Mouse (Mus musculus): ENCODE results near the gene Gm10964. TPM values are rescaled to one million over a fixed set of nuclear protein-coding genes. Genes with fewer than 3 reads are reported as not detected.
"Not testable (repeated sequence)": the region's sequence is repeated elsewhere in the genome, so short reads cannot be mapped to it uniquely, and the experiment has no call there.

Gm10964 gene
- polyA plus RNA-seq, 1 experiment from 2014 or later: not detected

DNA sequence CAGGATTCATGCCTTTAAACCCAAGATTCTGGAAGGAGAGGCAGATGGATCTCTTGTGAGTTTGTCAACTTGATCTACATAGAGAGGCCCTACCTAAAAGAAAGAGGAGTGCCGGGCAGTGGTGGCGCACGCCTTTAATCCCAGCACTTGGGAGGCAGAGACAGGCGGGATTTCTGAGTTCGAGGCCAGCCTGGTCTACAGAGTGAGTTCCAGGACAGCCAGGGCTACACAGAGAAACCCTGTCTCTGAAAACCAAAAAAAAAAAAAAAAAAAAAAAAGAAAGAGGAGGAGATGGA, 52.9 kb downstream of the Gm10964 start:
- H3K27me3 ChIP-seq (replicated peaks; ENCODE audit: control insufficient read depth, insufficient read depth, low read length); H3K9me3 ChIP-seq (ENCODE audit: control insufficient read depth, low read length); ATAC-seq (replicated peaks; ENCODE audit: low FRiP score); DNase-seq (ENCODE audit: low spot score); H3K36me3 ChIP-seq (ENCODE audit: control insufficient read depth, insufficient read depth, low read length): not testable (repeated sequence)
- H3K4me3 ChIP-seq (ENCODE audit: low read depth, low read length): peak overlapping the region; percentile 68; the same call in 1 of the 2 replicates
- peaks cover 17% of the 10 kb centered on the region; the same call in 1 of the 2 replicates for H3K4me1 ChIP-seq (replicated peaks; ENCODE audit: control insufficient read depth, insufficient read depth, low read length)
- WGBS: 69% methylated on average over 5 of the region's 5 CpGs
- peak overlapping the region; percentile 88 for H3K4me2 ChIP-seq
- peak overlapping the region; percentile 5; the same call in 1 of the 2 replicates for H3K9ac ChIP-seq (ENCODE audit: low read depth, low read length)
- H3K27ac ChIP-seq (ENCODE audit: low read depth, low read length): peak overlapping the region; percentile 92

DNA sequence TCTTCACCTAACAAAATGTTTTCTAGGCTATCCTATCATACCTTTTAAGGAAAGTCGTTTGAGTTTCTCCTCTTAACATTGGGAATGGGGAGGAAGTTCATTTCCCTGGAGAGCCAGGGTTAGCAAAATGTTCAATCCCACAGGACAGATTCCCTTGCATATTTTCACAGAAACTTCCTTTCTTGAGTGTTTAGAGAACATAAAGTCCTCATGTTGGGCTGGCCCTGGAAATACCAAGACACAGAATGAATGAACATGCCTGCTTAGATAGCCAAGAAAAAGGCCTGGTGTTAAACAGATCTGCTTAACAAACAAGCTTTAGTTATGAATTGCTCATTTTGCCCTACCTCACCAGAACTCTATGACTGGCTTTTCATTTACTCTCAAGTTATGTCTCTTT, 53.4 kb downstream of the Gm10964 start:
- Histone ChIP-seq H3K4me1 (replicated peaks; ENCODE audit: control insufficient read depth, insufficient read depth, low read length) (peaks cover 12% of the 10 kb centered on the region; the same call in 1 of the 2 replicates), H3K4me3 (ENCODE audit: low read depth, low read length) (no peak overlapping the region), H3K36me3 (ENCODE audit: control insufficient read depth, insufficient read depth, low read length) (no peaks in the 10 kb centered on the region), H3K27ac (ENCODE audit: low read depth, low read length) (no peak overlapping the region), H3K27me3 (replicated peaks; ENCODE audit: control insufficient read depth, insufficient read depth, low read length) (no peaks in the 10 kb centered on the region), H3K4me2 (no peak overlapping the region), H3K9me3 (ENCODE audit: control insufficient read depth, low read length) (no peaks in the 10 kb centered on the region), H3K9ac (ENCODE audit: low read depth, low read length) (no peak overlapping the region)
- 82% methylated on average over 1 of the region's 1 CpGs for WGBS
- DNase-seq (ENCODE audit: low spot score) (no peak), ATAC-seq (replicated peaks; ENCODE audit: low FRiP score) (no peak)

Other genes starting within 250 kb of the Gm10964 start
- gene Syt6, start 164.1 kb upstream of the Gm10964 start, polyA plus RNA-seq (2014; fragmentation: Nextera tagmentation; extraction: Ambion mirVana): 0.32 and 0.52 TPM in 2 replicates
- 0.08 and 0.25 TPM in 2 replicates for gene Atg4a-ps, start 93.3 kb upstream of the Gm10964 start, polyA plus RNA-seq (2014; fragmentation: Nextera tagmentation; extraction: Ambion mirVana)
- 7.8 and 8.5 TPM in 2 replicates for gene Olfml3, start 1.4 kb upstream of the Gm10964 start, polyA plus RNA-seq (2014; fragmentation: Nextera tagmentation; extraction: Ambion mirVana)
- 15.5 and 15.7 TPM in 2 replicates for gene Hipk1, start 52.2 kb downstream of the Gm10964 start, polyA plus RNA-seq (2014; fragmentation: Nextera tagmentation; extraction: Ambion mirVana)
- gene Dclre1b, start 70.1 kb downstream of the Gm10964 start, polyA plus RNA-seq (2014; fragmentation: Nextera tagmentation; extraction: Ambion mirVana): 35.1 and 36.8 TPM in 2 replicates
- 20.8 and 23.9 TPM in 2 replicates for gene Ap4b1, start 70.2 kb downstream of the Gm10964 start, polyA plus RNA-seq (2014; fragmentation: Nextera tagmentation; extraction: Ambion mirVana)
- 0.75 TPM in 1 of 2 replicates, not detected in the other for gene Gm43064, start 70.2 kb downstream of the Gm10964 start, polyA plus RNA-seq (2014; fragmentation: Nextera tagmentation; extraction: Ambion mirVana)
- gene Bcl2l15, start 93.2 kb downstream of the Gm10964 start, polyA plus RNA-seq (2014; fragmentation: Nextera tagmentation; extraction: Ambion mirVana): 0.63 and 1.2 TPM in 2 replicates
- gene Ptpn22, start 120.4 kb downstream of the Gm10964 start, polyA plus RNA-seq (2014; fragmentation: Nextera tagmentation; extraction: Ambion mirVana): 0.96 and 1.7 TPM in 2 replicates
- gene Rsbn1, start 174.8 kb downstream of the Gm10964 start, polyA plus RNA-seq (2014; fragmentation: Nextera tagmentation; extraction: Ambion mirVana): 11.0 and 11.6 TPM in 2 replicates
- 19.7 and 20.8 TPM in 2 replicates for gene Phtf1, start 228.7 kb downstream of the Gm10964 start, polyA plus RNA-seq (2014; fragmentation: Nextera tagmentation; extraction: Ambion mirVana)